Mouse (Mus musculus) Muller cell, postnatal 12 days (primary cell): Measurements from ENCODE around the gene Ascc3.

Source experiments
- DNase-seq: peaks from one replicate; pipeline ENCODE4 v3.0.0-alpha.2; 2015; ENCODE audit errors: inconsistent ontology term

Ascc3 gene

DNA sequence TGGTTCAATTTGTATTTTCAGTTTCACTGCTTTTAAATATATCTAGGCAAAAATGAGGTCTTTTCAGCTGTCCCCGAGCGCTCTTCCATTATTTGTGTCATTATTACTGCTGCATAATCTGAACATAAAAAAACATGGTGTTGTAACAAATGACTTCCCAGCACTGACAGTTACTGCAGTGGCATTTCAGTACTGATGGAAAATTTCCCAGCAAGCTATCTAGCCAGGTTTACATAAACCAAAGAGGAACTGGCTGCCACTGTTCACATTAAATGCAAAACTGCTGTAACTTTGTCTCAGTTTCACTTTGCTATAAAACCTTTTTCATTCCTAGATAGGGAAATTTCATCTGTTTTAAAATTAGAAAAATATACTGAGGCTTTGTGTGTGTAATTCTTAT lies 170.5 kb downstream of the Ascc3 start:
- no peak for DNase-seq

DNA sequence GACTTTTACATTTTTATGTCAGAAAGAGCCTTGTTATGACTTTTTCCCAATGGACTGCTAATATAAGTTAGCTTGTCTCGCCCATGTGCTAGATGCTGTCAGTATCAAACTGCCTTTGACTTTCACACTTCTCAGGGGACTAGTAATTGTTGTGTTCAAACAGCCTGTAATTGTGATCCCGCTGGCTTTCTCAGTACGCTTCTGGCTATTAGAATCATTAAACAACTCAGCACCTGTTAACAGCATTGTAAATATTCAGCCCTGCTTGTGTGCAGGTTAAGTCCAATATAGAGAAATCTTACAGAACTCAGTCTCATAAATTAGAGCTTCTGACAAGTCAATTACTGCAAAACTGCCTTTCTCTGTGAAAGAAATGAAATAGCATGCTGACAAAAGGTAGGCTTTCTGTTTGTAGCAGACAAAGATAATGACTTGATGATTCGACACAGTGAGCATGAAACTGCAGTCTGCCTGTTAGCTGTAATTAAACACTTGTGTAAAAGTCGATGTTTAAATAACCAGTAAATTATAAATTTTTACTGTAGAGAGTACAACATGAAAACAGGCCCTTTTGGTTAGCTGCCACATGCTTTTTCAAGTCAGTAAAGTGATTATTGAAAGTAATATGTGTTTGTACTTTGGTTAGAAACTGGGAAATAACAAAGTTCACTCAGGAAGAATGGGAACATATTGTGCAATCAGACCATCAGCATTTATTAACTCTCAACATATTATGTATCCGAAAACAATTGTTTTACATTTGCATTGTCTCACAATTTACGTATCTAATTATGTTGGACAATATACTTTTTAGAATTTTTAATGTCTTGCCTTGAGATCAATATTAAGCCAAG lies 171.2 kb downstream of the Ascc3 start:
- DNase-seq = no peak

DNA sequence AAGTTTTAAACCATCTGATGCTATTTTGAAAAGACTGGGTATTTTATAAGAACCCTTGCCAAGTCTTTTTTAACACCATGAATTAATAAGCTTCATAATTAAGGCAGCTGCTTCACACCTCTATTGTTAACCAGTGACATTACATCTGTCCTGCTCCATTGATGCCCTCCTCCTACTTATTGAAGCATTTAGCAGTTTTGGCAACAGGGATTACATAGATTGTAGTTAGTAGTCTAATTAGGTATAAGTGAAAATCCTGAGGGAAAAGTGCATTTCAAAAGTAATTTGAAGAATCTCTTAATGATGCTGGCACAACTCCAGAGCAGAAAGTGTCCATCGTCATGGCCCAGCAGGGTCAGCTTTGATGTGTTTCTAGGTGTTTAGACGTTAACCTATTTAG lies 180.3 kb downstream of the Ascc3 start:
- DNase-seq = peak; percentile 13

DNA sequence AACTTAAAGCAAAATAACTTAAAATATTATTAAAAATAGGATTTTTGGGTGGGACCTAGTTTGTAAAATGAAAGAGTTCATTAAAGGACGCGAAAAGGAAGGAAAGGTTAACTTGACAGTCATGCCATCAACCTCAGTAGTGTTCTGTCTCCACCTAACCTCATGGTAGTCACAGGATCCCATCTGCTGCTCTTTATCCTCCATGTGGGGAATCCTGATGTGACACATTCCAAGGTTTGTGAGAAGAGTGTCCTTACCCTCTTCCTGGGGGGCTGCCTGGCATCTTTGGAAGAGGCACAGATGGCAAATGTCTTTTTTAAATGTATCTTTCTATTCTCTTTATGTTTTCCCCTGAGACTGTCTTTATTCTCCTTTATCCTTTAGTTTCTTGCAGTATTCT lies 181.4 kb downstream of the Ascc3 start:
- no peak for DNase-seq

DNA sequence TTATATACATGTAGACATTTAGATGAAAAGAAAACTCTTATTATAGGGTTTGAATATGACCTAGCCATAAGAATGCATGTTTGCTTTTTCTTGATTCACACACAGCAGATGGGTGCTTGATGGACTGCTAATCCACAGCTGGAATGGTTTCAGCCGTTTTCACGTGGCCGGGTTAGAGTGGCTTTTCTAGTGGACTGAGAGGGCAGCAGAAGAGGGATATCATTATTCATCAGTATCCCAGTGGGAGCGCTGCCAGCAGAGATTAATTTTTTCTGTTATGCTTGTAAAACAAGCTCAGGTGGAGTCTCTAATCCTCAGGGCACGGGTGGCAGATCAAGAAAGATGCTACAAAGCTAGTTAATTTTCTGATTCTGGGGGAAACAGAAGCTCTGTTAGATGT lies 200.4 kb downstream of the Ascc3 start:
- DNase-seq = no peak

DNA sequence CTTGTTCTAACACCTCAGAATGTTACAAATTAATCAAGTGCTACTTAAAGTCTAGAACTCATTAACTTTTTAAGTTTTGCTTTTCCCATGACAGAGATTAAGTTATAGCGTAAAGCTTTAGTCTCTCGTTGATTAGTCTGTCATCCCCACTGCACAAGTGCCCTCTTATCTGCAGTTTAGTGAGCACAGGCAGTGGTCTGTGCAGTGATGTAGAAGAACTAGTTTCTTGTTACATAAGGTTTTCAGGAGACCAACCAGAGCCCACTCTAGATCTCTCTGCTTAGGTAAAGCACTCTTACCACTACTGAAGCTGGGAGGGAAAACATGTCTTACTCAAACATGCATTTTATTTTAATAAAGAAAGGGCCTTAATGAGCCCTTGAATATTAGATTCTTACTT lies 209.1 kb downstream of the Ascc3 start:
- DNase-seq = no peak

DNA sequence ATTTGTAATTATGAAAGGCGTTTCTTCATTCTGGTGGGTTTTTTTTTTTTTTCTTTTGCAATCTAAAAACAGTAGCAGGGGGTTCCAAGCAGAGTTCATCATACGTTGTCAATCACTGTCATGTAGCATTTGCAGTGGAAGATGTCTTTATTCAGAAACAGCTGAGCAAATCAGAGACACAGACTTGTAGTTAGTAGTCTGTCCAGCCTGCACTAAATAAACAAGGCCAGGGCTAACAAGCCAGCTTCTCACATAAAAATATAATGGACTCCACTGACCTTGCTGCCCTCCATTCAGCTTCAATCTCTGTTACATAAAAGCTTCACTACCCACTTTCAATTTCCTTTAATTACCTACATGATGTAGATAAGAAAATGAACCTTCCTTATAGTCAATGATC lies 209.9 kb downstream of the Ascc3 start:
- DNase-seq = no peak

DNA sequence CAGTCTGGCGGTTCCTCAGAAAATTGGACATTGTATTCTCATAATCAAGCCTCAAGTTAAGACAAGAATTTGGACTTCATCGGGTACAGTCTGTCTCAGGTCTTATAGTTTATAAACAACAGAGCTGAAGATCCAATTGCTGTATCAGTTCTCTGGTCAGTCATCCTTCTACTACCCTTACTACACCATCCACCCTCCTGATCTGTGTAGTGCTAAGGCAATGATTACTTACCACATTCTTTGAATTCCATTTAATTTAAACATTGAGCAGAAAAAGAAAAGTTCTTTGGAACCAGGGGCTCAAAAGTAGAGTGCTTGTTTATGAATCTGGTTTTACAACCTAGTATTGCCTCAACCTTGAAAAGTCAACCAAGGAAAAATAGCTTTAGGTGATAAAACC lies 213.7 kb downstream of the Ascc3 start:
- DNase-seq = no peak

DNA sequence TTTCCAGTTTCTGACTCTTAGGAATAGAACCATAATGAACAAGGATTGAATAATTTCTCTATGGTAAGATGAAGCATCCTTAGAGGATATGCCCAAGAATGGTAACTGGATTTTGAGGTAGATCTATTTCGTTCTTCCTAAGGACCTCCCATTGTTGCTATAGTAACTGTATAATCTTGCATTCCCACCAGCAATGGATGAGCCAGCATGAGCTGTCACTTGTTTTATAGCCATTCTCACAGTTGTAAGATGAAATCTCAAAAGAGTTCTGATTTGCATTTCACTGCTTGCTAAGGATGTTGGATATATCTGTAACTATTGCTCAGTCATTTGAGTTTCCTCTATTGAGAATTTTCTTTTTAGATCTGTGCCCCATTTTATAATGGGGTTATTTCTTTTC lies 229.9 kb downstream of the Ascc3 start:
- DNase-seq = no peak

DNA sequence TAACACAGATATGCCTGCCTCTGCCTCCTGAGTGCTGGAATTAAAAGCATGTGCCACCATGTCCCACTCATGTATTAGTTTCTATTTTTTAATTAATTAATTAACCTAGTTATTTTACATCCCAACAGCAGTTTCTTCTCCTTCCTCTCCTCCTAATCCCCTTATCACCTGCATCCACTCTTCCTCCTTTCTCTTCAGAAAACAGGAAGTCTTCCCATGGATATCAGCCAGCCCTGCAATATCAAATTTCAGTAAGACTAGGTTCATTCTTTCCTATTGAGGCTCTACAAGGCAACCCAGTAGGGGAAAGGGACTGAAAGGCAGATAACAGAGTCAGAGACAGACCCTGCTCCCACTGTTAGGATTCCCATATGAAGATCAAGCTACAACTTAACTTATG lies 234.4 kb downstream of the Ascc3 start:
- DNase-seq = no peak

DNA sequence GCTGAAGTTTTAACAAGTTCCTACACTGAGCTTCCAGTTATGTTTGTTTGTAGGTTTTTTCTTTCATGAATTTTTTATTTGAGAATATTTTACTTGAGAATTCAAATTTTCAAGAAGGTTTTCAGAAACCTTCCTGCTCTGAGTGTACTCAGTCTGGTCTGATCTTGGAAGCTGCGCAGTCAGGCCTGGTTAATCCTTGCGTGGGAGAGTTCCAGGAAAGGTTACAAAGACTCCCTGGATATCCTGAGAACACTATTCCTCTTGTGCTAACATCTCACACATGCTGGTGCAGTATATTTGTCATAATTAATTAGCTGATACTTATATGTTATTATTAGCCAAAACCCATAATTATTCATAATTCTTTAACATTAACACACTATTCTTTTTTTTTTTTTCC lies 242.1 kb downstream of the Ascc3 start:
- DNase-seq = no peak

DNA sequence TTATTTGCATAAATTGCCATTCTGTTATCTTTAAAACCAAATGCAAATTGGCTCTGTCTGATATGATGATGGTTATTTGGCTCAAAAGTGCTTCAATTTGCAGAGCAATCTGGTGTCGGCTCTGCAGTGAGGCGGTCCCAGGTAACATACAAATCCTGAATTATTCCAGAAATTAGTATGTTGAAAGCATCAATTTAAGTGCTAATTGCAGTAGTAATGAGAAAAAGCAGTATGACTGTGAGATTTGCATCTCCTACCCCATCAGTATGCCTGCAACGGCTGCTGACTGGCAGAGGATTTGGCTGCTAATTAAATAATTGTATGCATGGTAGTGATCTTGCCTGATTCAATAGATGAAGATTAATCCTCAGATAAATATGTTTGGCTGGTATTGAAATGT lies 250.9 kb downstream of the Ascc3 start:
- DNase-seq = no peak

DNA sequence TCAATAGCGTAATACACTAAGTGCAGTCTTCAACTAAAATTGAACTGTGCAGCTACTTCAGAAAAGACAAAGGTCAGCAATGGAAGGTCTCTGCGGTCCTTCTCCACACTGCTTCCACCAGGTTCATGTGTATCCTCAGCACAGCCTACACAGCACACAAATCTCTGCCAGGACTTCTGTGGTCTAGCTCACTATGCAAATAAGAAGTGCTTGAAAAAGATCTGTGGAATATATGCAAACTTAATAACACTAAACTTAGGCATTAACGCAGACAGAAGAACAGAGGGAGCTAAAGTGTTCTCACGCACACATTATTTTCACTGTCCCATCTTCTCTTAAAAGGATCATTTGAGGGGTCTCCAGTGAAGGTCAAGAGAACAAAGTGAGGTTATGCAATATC lies 275.7 kb downstream of the Ascc3 start:
- DNase-seq = no peak

DNA sequence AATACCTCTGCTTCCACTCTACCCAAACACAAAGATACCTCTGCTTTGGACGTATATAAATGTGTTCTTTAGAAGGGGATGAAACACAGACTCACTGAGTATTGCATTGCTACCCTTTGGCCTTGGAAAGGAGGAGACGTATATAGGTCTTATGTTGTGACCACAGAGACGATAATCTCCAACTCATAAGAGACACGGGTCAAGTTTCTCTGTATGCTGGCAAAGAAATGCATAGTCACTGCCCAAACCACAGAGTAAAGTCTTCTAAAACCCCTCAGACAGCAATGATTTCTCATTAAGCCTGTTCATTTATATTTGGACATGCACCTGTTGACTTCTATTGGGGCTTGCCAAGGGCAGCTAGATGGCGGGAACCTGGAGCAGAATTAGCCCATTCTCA lies 284.5 kb downstream of the Ascc3 start:
- no peak for DNase-seq

DNA sequence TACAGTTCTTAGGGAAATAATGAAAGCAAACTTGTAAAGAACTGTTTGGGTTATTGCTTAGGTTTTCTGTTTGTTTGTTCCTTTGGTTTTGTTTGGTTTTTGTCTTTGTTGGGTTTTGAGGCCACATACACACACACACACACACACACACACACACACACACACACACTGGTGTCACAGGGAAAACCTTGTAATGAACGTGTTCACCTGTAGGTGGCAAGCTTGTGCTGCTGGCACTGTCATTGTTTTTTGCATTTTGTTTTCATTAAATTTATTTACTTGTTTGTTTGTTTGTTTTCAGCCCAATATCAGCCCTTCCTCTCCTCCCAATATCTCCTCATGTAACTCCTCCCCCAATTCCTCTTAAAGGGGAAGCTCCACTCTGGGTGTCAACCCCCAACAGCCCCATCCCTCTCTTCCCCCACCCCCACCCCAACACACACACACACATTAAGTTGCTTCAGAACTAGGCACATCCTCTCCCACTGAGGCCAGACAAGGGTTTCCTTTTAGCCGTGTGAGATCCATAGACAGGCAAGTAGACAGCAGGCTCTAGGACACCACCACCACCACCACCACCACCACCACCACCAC lies 289.1 kb downstream of the Ascc3 start:
- DNase-seq = no peak

DNA sequence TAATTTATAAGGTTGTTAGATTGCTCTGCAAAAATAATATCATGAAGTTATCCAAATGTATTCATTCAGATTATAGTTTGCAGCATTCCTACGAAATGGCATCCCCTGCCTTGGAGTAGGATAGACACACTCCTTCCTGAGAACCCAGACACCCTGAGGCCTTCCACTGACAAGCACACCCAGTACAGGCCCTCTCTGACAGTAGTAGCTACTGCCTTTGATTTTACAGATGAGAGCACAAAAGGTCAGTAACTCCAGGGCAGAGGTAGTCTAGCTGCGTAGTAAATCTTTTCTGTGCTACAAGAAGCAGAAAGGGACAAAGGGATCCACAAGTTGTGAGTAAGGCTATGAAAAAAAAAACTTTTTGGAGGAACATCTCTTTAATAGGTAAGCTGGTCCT lies 289.9 kb downstream of the Ascc3 start:
- DNase-seq = no peak

DNA sequence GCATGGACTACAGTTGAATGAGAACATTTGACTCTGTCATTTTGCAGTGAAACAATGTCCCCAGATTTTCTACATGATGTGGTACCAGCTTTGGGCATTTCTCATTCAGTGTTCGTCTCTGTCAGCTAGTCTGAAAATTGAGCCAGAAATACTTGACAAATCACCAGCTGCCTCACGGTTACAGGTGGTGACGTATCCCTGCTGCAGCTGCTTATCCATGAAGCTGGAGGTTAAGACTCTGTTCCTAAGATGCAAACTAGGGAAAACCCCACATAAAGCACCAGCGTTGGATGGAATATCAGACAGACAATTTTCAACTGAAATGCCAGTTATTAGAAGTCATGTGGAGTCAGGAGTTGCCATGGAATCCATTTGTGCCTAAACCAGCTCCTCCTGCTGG lies 293.8 kb downstream of the Ascc3 start:
- DNase-seq = no peak

DNA sequence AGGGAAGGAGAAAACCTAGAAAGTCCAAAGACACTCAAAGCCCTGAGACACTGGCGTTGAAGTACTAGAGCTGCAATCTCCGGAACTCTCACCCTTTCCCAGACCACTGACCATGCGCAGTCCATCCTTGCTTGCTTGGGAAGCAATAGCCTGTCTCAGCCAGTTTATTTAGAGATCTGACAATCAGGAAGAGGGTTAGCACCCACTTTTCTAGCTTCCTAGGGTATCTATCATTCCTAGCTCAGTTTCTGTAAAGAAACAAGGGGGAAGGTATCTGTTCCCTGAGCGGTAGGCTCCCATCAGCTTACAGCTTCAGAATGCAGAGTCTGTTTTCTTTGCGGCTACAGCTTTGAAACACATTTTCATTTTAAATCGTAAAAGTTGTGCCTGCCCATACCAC lies 298.2 kb downstream of the Ascc3 start:
- DNase-seq = no peak

DNA sequence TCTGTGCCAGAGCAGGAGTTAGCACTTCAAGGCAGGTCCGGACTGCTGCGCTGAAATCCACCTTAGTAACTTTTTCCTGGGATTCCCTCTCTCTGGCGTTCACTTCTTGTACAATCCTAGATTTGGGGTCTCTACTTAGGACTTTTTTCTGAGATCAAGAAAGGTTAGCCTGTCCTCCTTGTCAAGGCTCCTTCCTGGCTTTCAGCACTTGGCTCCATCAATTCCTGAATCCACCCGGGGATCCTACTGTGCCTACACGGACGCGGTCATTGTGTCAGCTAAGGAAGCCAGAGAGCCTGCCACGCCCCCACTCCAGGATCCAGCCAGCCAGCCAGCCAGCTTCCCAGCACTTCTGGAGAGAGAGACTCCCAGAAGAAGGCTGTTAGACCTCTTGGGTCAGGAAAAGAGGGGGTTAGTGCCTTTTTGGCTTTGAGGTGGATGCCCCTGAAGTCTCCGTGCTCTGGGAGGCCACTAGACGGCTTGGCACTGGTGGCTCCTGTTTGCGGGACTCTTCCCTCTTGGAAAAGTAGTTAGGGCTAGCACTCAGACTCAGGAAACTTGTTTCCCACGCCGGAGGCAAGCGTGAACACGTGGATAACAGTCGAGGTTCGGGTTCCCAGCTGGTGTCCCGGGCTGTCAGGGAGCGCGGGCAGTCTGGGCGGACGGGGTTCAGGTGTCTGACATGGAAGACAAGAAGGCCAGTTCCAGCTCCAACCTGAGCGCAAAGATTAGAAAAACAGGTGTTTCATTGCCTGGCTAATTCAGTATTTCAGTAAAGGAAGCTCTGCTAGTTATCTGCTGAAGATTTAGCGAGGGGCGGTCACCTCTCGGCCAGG lies 299.6 kb downstream of the Ascc3 start:
- no peak for DNase-seq

DNA sequence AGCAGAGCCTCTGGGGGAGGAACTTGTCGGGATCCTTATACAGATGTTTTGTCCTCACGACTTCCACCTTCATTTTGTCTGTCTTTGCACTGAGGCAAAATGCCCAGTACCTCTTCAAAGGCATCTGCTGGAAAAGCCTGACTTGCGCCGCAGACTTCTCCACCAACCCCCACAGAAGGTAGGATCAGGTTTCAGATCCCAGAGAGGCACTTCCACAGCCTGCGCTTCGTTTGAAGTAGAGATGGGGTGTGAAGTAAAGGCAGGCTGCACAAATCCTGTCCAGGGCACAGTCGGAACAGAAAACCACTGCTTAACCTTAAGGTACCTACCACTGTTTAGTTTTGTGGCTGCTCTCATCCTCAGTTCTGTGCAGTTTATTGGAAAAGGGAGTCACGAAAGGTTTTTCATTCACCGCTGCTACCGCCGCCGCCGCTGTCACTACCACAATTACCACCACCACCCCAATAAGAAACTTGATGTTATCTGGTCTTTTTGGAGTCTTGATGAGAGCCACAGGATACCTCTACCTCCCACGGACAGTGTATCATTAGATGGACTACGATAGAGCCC lies 300.4 kb downstream of the Ascc3 start:
- DNase-seq = no peak

DNA sequence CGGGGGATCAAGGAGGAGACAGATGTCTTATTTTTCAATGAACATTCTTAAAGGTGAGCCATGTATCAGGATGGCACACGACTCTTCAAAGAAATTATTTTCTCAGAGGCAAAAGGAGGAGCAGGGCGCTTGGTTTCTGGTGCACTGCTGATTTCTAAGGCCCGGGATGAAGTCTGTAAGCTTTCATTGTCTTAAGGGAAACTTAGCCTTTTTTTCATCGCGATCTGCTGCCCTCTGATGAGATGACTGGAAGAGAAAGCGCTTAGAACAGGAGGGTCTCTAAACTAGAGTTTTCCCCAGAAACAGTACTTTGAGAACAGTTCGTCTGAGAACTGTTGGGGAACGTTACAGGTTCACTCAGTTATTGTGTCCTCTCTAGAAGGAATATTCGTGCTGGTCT lies 301.1 kb downstream of the Ascc3 start:
- DNase-seq = no peak

DNA sequence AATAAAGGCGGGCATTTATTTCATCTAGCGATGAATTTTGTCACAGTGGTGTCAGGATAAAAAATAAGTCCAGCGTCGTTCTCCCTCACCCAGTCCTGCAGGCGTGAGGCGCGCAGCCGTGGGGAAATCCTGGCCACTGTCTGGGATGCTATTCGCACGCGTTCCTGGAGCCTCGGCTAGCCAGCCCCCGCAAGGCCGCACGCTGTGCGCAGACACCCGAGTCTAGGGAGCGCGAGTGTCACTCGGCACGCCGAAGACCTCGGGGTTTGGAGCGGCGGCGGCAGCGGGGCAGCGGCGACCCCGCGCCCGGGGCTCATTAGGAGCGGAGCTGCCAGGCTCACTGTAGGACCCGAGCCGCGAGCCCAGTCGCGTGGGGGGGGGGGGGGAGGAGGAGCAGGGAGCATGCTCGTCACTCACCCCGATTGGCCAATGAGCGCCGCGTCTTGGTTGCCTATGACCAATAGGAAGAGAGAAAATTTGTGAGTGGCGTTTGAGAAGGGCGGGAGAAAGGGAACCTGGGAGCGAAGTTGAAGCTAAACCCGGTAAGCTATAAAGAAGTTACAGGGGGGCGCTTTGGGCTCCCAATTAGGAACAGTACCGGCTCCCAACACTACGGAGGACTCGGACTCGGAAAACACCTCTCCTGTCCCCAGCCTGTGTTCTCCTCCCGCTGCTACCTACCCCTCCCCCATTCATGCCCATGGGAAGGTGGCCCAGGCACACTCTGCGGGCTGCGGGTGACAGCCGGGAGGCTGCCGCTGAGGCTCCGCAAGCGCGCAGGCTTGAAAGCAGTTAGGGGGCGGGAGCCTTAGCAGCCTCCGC lies 301.9 kb downstream of the Ascc3 start, which contains the start of gene Sim1:
TSS of gene Sim1 (plus strand) at position 585 of the 822 bp plus-strand sequence.
- DNase-seq = peak; percentile 86
